Mouse (Mus musculus) kidney, adult 2 months (tissue): Measurements from ENCODE around the gene Shroom1.

Source experiments
- CTCF ChIP-seq: fragments of 200-500 bp; conservative IDR thresholded peaks from 2 replicates; pipeline ENCODE4 v1.5.1; 2011; ENCODE audit warnings: low read depth, mild to moderate bottlenecking, control low read depth, low read length, moderate library complexity, mixed read lengths; ENCODE audit not compliant: insufficient read depth, insufficient read length
- POLR2A ChIP-seq: fragments of 200-500 bp; IDR thresholded peaks from one replicate; pipeline ENCODE4 v1.6.1; 2011; ENCODE audit warnings: low read depth, low read length, control low read depth

DNA sequence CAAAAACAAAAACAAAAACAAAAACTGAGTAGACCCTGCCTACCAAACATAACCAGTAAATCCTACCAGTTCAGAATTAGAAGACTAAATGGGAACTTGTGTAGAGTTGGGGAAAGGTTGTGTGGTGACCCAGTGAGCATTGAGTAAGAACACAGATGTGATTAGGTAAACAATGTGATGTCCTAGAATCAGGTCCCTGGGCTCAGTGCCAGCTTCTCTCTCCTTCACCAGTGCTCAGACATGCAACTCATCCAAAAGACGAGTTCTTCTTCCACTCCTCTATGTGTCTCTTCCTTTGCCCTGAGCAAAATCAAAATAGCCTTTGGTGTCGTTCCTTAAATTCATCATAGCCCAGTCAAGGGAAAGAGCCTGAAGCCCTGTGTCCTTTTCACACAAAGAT, 32.2 kb upstream of the Shroom1 start:
- TF ChIP-seq CTCF, result no peak
- TF ChIP-seq POLR2A, result no peak
